Mouse (Mus musculus): ENCODE results near the gene Tmem54.

The Tmem54 gene

GRCm38 (mm10) chr4:129095276-129095675 is 10.1 kb upstream of the Tmem54 start:
- no peak for ATAC-seq (ENCODE audit: insufficient number of reproducible peaks, low FRiP score, low TSS enrichment)

- ATAC-seq (ENCODE audit: insufficient number of reproducible peaks, low FRiP score, low TSS enrichment): no peak
These were observed 8.3 kb upstream of the Tmem54 start for GRCm38 (mm10) chr4:129097006-129097405.

- ATAC-seq (ENCODE audit: insufficient number of reproducible peaks, low FRiP score, low TSS enrichment): no peak
These were observed 3.1 kb upstream of the Tmem54 start for GRCm38 (mm10) chr4:129102133-129102829.

- ATAC-seq (ENCODE audit: insufficient number of reproducible peaks, low FRiP score, low TSS enrichment): no peak
These were observed 725 bp downstream of the Tmem54 start for GRCm38 (mm10) chr4:129106073-129106472.

- no peak for ATAC-seq (ENCODE audit: insufficient number of reproducible peaks, low FRiP score, low TSS enrichment)
These were observed 2.1 kb downstream of the Tmem54 start for GRCm38 (mm10) chr4:129107348-129107899.

DNA sequence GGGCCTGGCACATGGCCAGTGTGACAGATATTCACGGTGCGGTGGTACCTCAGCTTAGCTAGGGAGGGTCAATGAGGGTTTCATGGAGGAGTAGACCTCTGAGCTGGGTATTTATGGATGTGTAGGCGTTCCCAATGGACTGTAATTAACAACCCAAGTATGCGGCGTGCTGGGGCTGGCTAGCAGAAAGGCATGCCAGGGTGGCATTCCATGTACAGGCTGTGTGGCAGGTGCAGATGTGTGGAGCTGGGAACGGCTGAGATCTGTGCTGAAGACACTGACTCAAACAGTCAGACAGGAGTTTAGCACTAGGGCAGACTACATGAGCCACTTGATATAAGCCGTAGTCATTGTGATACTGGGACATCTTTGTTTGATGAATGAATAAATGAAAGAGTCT is 3.3 kb downstream of the Tmem54 start:
- ATAC-seq (ENCODE audit: insufficient number of reproducible peaks, low FRiP score, low TSS enrichment): no peak

DNA sequence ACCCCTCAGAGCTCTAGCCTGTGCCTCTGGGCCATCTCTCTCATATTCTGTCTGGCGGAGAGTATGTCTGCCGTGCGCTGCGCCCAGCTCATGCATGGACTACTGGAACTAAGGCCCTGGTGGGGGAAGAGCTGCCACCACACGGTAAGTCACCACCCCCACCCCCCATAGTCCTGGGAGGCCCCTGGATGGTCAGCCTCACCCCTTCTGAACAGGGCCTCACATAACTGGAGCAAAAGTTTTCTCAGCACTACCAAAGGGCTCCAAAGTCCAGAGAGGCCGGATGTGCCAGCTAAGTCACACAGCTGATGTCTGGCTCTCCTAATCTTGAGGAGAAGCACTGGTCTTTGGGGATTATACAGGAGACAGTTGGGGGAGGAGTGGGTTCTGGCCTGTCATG is 5.5 kb downstream of the Tmem54 start:
- no peak for ATAC-seq (ENCODE audit: insufficient number of reproducible peaks, low FRiP score, low TSS enrichment)

GRCm38 (mm10) chr4:129111350-129111749 is 6.0 kb downstream of the Tmem54 start:
- ATAC-seq (ENCODE audit: insufficient number of reproducible peaks, low FRiP score, low TSS enrichment): no peak

GRCm38 (mm10) chr4:129112231-129112630 is 6.9 kb downstream of the Tmem54 start:
- ATAC-seq (ENCODE audit: insufficient number of reproducible peaks, low FRiP score, low TSS enrichment): no peak

DNA sequence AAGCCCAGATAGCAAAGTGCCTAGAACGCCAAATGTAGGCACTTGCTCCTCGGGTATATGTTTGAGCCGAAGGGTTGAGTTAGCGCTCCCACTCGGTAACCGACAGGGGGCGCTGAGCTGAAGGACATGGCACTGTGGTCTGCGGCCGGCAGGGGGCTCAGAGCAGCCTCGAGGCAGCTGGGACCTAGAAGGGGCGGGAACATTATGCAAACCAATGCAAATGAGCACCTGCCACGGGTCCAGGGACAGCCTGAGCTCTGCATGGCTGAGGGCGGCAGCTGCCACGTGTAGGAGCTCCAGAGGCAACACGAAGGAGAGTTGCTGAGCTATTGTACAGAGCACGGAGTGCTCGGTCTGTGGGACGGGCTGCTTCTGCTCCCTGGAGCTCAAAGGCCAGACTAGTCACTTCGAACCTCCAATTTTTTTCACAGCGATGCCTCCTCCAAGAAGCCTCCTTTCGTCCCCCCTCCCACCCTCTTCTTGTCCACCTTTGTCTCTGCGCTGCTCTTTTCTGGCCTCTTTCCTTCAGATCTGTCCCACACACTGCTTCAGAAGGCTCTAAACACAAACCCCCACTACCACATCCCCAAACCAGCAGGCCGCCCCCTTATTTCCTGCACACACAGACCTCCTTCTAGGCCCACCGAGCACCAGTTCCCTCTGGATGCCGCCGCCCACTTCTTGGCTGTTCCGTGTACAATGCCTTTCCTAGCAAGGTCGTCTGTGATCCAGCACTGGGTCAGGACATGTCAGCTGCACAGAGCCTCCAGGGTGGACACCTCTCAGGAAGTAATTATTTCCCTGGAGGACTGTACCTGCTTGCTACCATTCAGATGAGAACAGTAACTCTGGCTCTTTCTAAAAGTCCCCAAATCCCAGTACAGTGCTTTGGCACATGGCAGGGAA is 8.0 kb downstream of the Tmem54 start:
- peak; percentile 73; the same call in 1 of the 2 replicates for ATAC-seq (ENCODE audit: insufficient number of reproducible peaks, low FRiP score, low TSS enrichment)

DNA sequence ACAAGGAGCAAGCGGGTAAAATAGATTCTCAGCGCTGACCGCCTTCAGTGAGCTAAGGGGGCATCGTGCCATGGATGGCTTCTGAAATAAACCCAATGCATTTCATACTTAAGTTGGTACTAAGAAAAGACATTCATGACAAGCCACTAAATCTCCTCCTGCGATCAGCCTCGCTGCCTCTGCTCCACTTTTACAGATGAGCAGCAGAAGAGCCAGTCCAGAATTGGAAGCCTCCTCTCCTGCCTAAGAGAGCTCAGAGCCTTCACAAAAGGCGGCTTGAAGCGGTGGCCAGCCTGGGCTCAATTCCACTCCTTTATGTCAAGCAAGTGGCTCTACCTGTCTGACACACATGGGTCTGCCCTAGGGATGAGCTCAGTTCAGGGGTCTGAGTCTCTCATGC is 11.4 kb downstream of the Tmem54 start:
- ATAC-seq (ENCODE audit: insufficient number of reproducible peaks, low FRiP score, low TSS enrichment): no peak

DNA sequence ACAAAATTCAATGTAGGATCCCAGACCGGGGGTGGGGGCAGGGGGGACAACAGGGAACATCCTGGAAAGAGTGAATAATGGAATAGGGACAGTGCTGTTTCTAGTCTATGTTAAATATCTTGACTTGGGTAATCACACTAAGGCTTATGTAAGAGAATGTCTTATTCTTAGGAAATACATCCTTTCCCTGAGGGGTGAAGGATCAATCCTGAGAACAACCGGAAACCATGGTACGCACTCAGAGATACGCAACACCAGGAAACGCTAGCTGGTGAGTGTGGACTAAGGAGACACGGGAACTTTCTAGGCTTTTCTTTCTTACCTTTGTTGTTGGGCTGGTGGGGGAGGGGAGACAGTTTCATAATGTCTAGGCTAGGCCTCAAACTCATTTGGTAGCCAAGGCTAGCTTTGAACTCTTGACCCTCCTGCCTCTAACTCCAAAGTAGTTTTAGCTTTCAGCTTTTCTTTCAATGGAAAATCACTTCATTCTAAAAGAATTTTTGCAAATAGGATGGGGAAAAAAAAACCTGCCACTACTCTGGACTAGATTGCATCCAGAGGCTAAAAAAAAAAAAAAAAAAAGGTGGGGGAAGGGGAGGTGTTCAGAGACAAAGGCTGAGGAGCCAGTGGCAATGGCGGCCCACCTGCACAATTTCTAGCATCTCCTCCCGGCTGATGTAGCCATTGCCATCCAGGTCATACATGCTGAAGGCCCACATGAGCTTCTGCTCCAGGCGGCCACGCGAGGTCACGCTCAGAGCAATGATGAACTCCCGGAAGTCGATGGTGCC is 12.6 kb downstream of the Tmem54 start:
- ATAC-seq (ENCODE audit: insufficient number of reproducible peaks, low FRiP score, low TSS enrichment): no peak

DNA sequence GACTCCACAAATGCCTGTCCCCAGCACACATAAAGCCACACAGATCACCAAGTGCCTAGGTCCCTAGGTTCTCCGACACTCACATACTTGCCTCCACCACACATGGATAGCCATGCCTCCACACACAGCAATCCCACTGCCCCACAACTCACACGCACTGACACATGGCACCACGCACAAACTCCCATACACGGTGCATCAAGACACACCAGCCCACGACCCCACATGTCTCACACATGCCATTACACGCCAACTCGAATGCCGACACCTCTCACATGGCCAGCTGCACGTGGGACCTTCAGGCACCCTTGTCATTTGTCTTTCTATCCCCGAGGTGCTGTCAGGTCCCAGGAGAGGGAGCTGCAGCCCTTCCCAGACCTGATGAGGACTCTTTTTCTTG is 14.4 kb downstream of the Tmem54 start:
- ATAC-seq (ENCODE audit: insufficient number of reproducible peaks, low FRiP score, low TSS enrichment): no peak

- no peak for ATAC-seq (ENCODE audit: insufficient number of reproducible peaks, low FRiP score, low TSS enrichment)
These were observed 15.4 kb downstream of the Tmem54 start for GRCm38 (mm10) chr4:129120520-129121445.

GRCm38 (mm10) chr4:129121569-129122086 is 16.3 kb downstream of the Tmem54 start, which contains the start of gene Hpca:
Gene Hpca, minus strand, starts transcription at chr4:129122036.
- no peak for ATAC-seq (ENCODE audit: insufficient number of reproducible peaks, low FRiP score, low TSS enrichment)

- ATAC-seq (ENCODE audit: insufficient number of reproducible peaks, low FRiP score, low TSS enrichment): no peak
These were observed 16.8 kb downstream of the Tmem54 start for GRCm38 (mm10) chr4:129122107-129122506.

GRCm38 (mm10) chr4:129122719-129123118 is 17.4 kb downstream of the Tmem54 start:
- no peak for ATAC-seq (ENCODE audit: insufficient number of reproducible peaks, low FRiP score, low TSS enrichment)

GRCm38 (mm10) chr4:129124652-129125146 is 19.4 kb downstream of the Tmem54 start:
- no peak for ATAC-seq (ENCODE audit: insufficient number of reproducible peaks, low FRiP score, low TSS enrichment)
